Mouse (Mus musculus) Patski (cell line): Measurements from ENCODE around the gene Pnpla3. TPM values are rescaled to one million over a fixed set of nuclear protein-coding genes. Genes with fewer than 3 reads are reported as not detected.
A peak's percentile ranks its signal among the peaks of the same experiment; 100 is the strongest.

Experiments used
- ATAC-seq: fragments of 100-300 bp; one replicate; pipeline ENCODE4 v1.8.0; 2021
- CTCF ChIA-PET: fragments of 350-600 bp; sonication (Branson Sonifier 250); formaldehyde crosslinking; loops from one replicate; lab custom pipeline; 2022; ENCODE audit warnings: inconsistent platforms; lab: Charles Lee
- POLR2A ChIA-PET: fragments of 350-600 bp; sonication (Branson Sonifier 250); formaldehyde crosslinking; loops from one replicate; lab custom pipeline; 2022; ENCODE audit warnings: antibody characterized with exemption, inconsistent platforms; lab: Charles Lee
- DNase-seq: peaks from one replicate; pipeline ENCODE4 v3.0.0-alpha.2; 2011; ENCODE audit warnings: low read depth, low spot score
- H3K27me3 ChIP-seq: fragments of 371-371 bp; one replicate; pipeline ENCODE4 v1.5.1; 2021
- CTCF ChIP-seq: fragments of 100-300 bp; IDR thresholded peaks from one replicate; pipeline ENCODE4 v1.5.1; 2021
- in situ Hi-C: fragments of 300-500 bp; cut with MboI; formaldehyde crosslinking; loops from 3 replicates; pipeline ENCODE4 v1.11.1; 2018; ENCODE audit warnings: low pct_unique_long_range_greater_than_20kb, mixed read lengths
- polyA plus RNA-seq: library from polyadenylated mRNA; unstranded; gene quantifications from one replicate; pipeline ENCODE4 v1.2.3, GENCODE M21; 2021

Pnpla3 gene
- polyA plus RNA-seq, 1 experiment from 2014 or later, result 0.18 TPM

DNA sequence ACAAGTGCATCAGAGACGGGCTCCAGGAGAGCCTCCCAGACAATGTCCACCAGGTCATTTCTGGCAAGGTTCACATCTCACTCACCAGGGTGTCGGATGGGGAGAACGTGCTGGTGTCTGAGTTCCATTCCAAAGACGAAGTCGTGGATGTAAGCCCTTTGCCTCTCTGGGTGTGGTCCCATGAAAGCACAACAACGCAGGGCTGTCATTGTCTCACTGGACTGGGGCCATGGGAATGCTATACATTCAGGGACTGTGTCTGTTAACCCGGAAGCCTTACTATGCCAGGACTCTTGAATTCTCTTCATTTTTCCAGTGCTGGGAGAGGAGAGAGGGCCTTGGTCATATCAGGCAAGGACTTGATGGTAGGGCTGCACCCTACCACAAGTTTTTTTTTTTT is 3.5 kb downstream of the Pnpla3 start:
- H3K27me3 ChIP-seq, result peaks cover 21% of the 10 kb centered on the region
- no peak for TF ChIP-seq CTCF
- ChIA-PET POLR2A (no interaction called here), CTCF (no interaction called here)
- in situ Hi-C loops, result no loop called here
- no peak for ATAC-seq
- DNase-seq, result no peak

DNA sequence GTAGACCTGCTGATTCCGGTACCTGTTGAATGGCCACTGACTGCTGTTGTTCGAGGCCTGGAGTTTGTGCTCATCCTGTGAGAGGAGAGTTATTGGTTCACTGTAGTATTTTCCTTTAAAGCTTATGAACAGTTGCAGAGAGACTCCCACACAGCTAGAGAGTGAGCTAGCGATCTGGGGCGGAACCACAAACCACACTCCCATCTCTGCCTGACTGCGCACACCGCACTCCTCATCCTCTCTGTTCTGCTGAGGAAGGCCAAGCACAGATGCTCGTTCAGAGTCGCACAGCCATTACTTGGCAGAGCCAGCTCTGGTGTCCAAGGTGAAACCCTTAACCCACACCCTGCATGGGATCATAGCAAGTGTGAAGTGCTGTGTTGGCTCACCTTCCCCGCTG is 11.1 kb downstream of the Pnpla3 start:
- H3K27me3 ChIP-seq, result peaks cover 35% of the 10 kb centered on the region

DNA sequence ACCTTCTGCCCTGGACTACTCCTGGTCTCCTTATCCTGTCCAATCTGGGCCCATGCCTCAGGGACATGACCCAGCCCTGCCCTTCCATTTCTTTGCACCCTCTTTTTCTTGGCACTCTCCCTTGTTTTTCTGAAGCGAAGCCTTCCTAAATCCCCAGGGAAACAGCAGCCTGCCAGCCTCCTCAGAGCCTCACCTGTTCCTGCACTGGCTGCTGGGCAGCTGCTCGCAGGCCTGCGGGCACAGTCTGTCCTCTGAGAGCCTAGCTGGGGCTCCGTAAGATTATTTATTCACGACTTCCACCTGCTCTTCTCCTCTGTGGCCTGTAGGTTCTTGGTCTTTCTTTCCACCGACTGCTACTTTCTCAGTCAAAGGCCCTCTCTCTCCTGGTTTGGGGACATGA is 14.4 kb downstream of the Pnpla3 start:
- POLR2A ChIA-PET, result no interaction called here
- peaks cover 27% of the 10 kb centered on the region for H3K27me3 ChIP-seq
- ATAC-seq (no peak), DNase-seq (no peak)
- CTCF ChIA-PET, result no interaction called here
- in situ Hi-C loops, result no loop called here
- no peak for TF ChIP-seq CTCF

More for the DNA sequence above, 11.1 kb downstream of the Pnpla3 start:
- in situ Hi-C loops, result no loop called here
- DNase-seq (no peak), ATAC-seq (no peak)
- ChIA-PET POLR2A (interaction anchor here (1.4 kb wide), 1 partner anchor 11 kb away, joined by 3 read pairs; the partner anchor contains the start of gene Pnpla3), CTCF (no interaction called here)
- TF ChIP-seq CTCF, result no peak

DNA sequence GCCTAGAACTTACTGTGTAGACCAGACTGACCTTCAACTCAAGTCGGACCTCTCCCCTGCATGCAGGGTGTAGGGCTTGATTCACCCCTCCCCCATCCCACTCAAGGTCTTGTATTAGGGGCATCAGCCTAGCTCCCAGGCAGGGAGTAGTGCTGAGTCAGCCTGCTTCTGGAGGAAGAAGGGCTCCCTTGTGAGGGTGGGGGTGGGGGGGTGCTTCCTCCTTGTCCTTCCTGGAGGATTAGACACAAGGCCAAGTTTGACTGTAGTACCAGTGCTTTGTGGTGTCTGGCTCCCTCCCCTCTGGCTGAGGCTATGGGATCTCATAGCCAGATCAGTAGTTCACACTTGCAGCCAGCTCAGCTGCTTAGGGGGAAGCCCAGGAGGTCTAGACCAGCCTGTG is 16.3 kb downstream of the Pnpla3 start:
- TF ChIP-seq CTCF, result no peak
- POLR2A ChIA-PET, result interaction anchor here (0.5 kb wide), 1 partner anchor 30 kb away, joined by 4 read pairs; no protein-coding TSS in a partner anchor
- no peak for ATAC-seq
- CTCF ChIA-PET, result no interaction called here
- H3K27me3 ChIP-seq, result peaks cover 20% of the 10 kb centered on the region
- DNase-seq, result no peak
- in situ Hi-C loops, result no loop called here

GRCm38 (mm10) chr15:84186196-84186595 is 18.6 kb downstream of the Pnpla3 start:
- ChIA-PET POLR2A (no interaction called here), CTCF (interaction anchor here (1.3 kb wide), 1 partner anchor 12 kb away, joined by 3 read pairs; no protein-coding TSS in a partner anchor)
- no peak for TF ChIP-seq CTCF
- in situ Hi-C loops, result no loop called here
- no peak for ATAC-seq
- H3K27me3 ChIP-seq, result peaks cover 6% of the 10 kb centered on the region
- no peak for DNase-seq

DNA sequence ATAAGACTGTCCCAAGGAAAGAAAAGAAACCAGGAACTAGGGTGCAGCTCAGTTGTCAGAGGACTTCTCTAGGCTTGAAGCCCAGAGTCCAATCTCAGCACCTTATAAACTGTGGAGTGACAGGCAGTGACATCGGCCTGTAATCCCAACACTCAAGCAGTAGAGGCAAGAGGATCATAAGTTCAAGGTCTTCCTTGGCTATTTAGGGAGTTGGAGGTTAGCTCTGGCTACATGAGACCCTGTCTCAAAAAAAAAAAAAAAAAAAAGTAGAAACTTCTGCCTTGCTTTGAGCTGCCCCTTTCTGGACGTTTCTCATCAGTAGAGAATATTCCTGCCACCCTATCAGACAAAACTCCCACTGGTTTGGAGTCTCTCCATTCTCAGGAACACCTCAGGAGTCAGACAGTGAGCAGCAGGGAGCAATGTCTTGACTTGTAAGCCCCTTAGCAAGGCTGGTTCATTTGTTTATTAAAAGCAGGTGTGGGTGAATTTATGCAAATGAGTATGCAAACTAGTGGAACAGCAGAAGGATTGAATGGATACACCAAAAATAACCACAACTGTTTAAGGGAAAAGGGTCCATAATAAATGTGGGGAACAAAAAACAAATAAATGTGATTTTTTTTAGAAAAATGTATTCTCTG is 21.4 kb downstream of the Pnpla3 start:
- TF ChIP-seq CTCF, result no peak
- POLR2A ChIA-PET, result no interaction called here
- DNase-seq (no peak), ATAC-seq (no peak)
- no peaks in the 10 kb centered on the region for H3K27me3 ChIP-seq
- in situ Hi-C loops, result no loop called here
- CTCF ChIA-PET, result no interaction called here

DNA sequence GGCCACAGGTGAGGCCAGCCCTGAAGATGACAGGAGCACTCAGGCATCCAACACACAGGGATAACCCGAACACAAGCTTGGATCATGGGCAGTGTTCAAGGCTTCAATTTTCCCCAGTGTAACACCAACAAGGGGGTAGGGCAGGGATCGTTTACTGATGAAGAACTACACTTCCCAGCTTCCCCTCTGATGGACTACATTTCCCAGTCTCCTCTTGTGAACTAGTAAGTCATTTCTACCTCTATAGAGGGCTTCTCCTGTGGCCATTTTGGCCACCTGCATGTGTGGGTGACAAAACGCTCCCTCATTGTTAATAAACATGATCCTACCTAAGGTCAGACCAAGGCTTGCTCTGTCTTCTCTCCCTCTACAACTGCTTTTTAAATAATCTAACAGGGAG is 22.2 kb downstream of the Pnpla3 start:
- CTCF ChIA-PET, result no interaction called here
- no peak for ATAC-seq
- no peak for TF ChIP-seq CTCF

GRCm38 (mm10) chr15:84191724-84192057 is 24.1 kb downstream of the Pnpla3 start:
- CTCF ChIA-PET, result interaction anchor here (1.0 to 1.4 kb wide), 5 partner anchors 20 to 335 kb away, joined by 3 to 5 read pairs (median 3); no protein-coding TSS in a partner anchor
- no peak for TF ChIP-seq CTCF
- in situ Hi-C loops, result no loop called here
- no peak for DNase-seq
- ATAC-seq, result no peak
- no peaks in the 10 kb centered on the region for H3K27me3 ChIP-seq
- POLR2A ChIA-PET, result interaction anchor here (1.8 kb wide), 1 partner anchor 25 kb away, joined by 5 read pairs; no protein-coding TSS in a partner anchor

More for the DNA sequence above, 22.2 kb downstream of the Pnpla3 start:
- DNase-seq, result no peak
- POLR2A ChIA-PET, result no interaction called here
- in situ Hi-C loops, result no loop called here
- no peaks in the 10 kb centered on the region for H3K27me3 ChIP-seq

GRCm38 (mm10) chr15:84192058-84192791 is 24.6 kb downstream of the Pnpla3 start, which contains the start of gene Samm50:
Gene Samm50, plus strand, starts transcription at chr15:84192241.
- POLR2A ChIA-PET, result interaction anchor here (0.6 to 1.8 kb wide), 2 partner anchors 25 to 181 kb away, joined by 3 to 5 read pairs; no protein-coding TSS in a partner anchor
- no peaks in the 10 kb centered on the region for H3K27me3 ChIP-seq
- CTCF ChIA-PET, result interaction anchor here (1.0 to 1.4 kb wide), 4 partner anchors 20 to 335 kb away, joined by 3 to 5 read pairs (median 3); no protein-coding TSS in a partner anchor
- peak; percentile 53 for DNase-seq
- peak; percentile 98 for ATAC-seq
- in situ Hi-C loops, result no loop called here
- TF ChIP-seq CTCF, result no peak

- ATAC-seq (no peak), DNase-seq (no peak)
- in situ Hi-C loops, result no loop called here
- H3K27me3 ChIP-seq, result no peaks in the 10 kb centered on the region
- ChIA-PET POLR2A (no interaction called here), CTCF (interaction anchor here (2.7 kb wide), 1 partner anchor 16 kb away, joined by 6 read pairs; no protein-coding TSS in a partner anchor)
- no peak for TF ChIP-seq CTCF
Measured at GRCm38 (mm10) chr15:84196486-84197165, 29.0 kb downstream of the Pnpla3 start.
